Mouse (Mus musculus) gastrocnemius, postnatal 36 days (tissue): Measurements from ENCODE around the gene Robo2. TPM values are rescaled to one million over a fixed set of nuclear protein-coding genes. Genes with fewer than 3 reads are reported as not detected.
A peak's percentile ranks its signal among the peaks of the same experiment; 100 is the strongest.
"Not testable (repeated sequence)": the region's sequence is repeated elsewhere in the genome, so short reads cannot be mapped to it uniquely, and the experiment has no call there.

Source experiments
- DNase-seq, 2 experiments: peaks; one replicate each; pipeline ENCODE4 v3.0.0; 2022
- intact Hi-C: fragments of 180-260 bp; cut with DNase I; formaldehyde crosslinking; loops from one replicate; pipeline ENCODE4 v1.15.1; 2025
- total RNA-seq, 2 experiments: library from RNA; stranded (reverse); gene quantifications; 2 replicates each; pipeline ENCODE4 v1.2.3; 2021

Robo2 gene
- total RNA-seq, 2 experiments from 2014 or later = 0.35 to 0.43 TPM

- intact Hi-C loops = no loop called here
- DNase-seq = no peak
These were observed 321.7 kb downstream of the Robo2 start for GRCm38 (mm10) chr16:74089951-74090350.

GRCm38 (mm10) chr16:74084188-74084587, 327.4 kb downstream of the Robo2 start:
- intact Hi-C loops = no loop called here
- no peak for DNase-seq

GRCm38 (mm10) chr16:74072671-74073070, 339.0 kb downstream of the Robo2 start:
- intact Hi-C loops = no loop called here
- DNase-seq = no peak

GRCm38 (mm10) chr16:74070628-74071027, 341.0 kb downstream of the Robo2 start:
- DNase-seq = no peak
- intact Hi-C loops = no loop called here

- intact Hi-C loops = no loop called here
These were observed 345.7 kb downstream of the Robo2 start for GRCm38 (mm10) chr16:74065958-74066357.

GRCm38 (mm10) chr16:74061951-74062350, 349.7 kb downstream of the Robo2 start:
- DNase-seq = no peak
- intact Hi-C loops = no loop called here

More at GRCm38 (mm10) chr16:74065958-74066357, 345.7 kb downstream of the Robo2 start:
- no peak for DNase-seq

GRCm38 (mm10) chr16:74061479-74061878, 350.1 kb downstream of the Robo2 start:
- intact Hi-C loops = no loop called here
- DNase-seq = no peak

GRCm38 (mm10) chr16:74056886-74057285, 354.7 kb downstream of the Robo2 start:
- DNase-seq = no peak
- intact Hi-C loops = no loop called here

- intact Hi-C loops = no loop called here
- DNase-seq = no peak
These were observed 355.4 kb downstream of the Robo2 start for GRCm38 (mm10) chr16:74056210-74056609.

GRCm38 (mm10) chr16:74055061-74055751, 356.4 kb downstream of the Robo2 start:
- intact Hi-C loops = no loop called here
- DNase-seq = peak; percentile 12 to 28

- intact Hi-C loops = no loop called here
- DNase-seq = no peak
These were observed 362.2 kb downstream of the Robo2 start for GRCm38 (mm10) chr16:74049467-74049866.

GRCm38 (mm10) chr16:74048980-74049379, 362.6 kb downstream of the Robo2 start:
- intact Hi-C loops = no loop called here
- no peak for DNase-seq

GRCm38 (mm10) chr16:74047232-74047631, 364.4 kb downstream of the Robo2 start:
- no peak for DNase-seq
- intact Hi-C loops = no loop called here

GRCm38 (mm10) chr16:74040797-74041196, 370.8 kb downstream of the Robo2 start:
- not testable (repeated sequence) for DNase-seq

GRCm38 (mm10) chr16:74027822-74028221, 383.8 kb downstream of the Robo2 start:
- DNase-seq = no peak

More at GRCm38 (mm10) chr16:74040797-74041196, 370.8 kb downstream of the Robo2 start:
- intact Hi-C loops = not testable (repeated sequence)

GRCm38 (mm10) chr16:74022281-74022978, 389.2 kb downstream of the Robo2 start:
- intact Hi-C loops = no loop called here
- no peak for DNase-seq

More at GRCm38 (mm10) chr16:74027822-74028221, 383.8 kb downstream of the Robo2 start:
- intact Hi-C loops = no loop called here

GRCm38 (mm10) chr16:74005767-74006166, 405.9 kb downstream of the Robo2 start:
- intact Hi-C loops = no loop called here
- DNase-seq = no peak

GRCm38 (mm10) chr16:74001331-74001730, 410.3 kb downstream of the Robo2 start:
- intact Hi-C loops = no loop called here
- DNase-seq = no peak

- intact Hi-C loops = no loop called here
- no peak for DNase-seq
These were observed 420.4 kb downstream of the Robo2 start for GRCm38 (mm10) chr16:73991212-73991611.

- no peak for DNase-seq
- intact Hi-C loops = no loop called here
These were observed 442.1 kb downstream of the Robo2 start for GRCm38 (mm10) chr16:73969573-73969972.

GRCm38 (mm10) chr16:73964366-73964926, 447.2 kb downstream of the Robo2 start:
- DNase-seq = no peak
- intact Hi-C loops = no loop called here
